Mouse (Mus musculus) ZHBTc4 (cell line): ENCODE data around the gene Smox.

ENCODE experiments used
- DNase-seq: peaks from one replicate; pipeline ENCODE4 v3.0.0-alpha.2; 2011; ENCODE audit warnings: low read depth, low spot score

Smox gene

GRCm38 (mm10) chr2:131513477-131513876, 22.2 kb downstream of the Smox start:
- no peak for DNase-seq

GRCm38 (mm10) chr2:131514055-131514621, 22.8 kb downstream of the Smox start:
- no peak for DNase-seq

- DNase-seq, result no peak
Measured at GRCm38 (mm10) chr2:131517550-131517949, 26.3 kb downstream of the Smox start.

- DNase-seq, result no peak
Measured at GRCm38 (mm10) chr2:131518790-131519189, 27.5 kb downstream of the Smox start.

- peak; percentile 30 for DNase-seq
Measured at GRCm38 (mm10) chr2:131520743-131521142, 29.4 kb downstream of the Smox start.

GRCm38 (mm10) chr2:131527061-131527460, 35.8 kb downstream of the Smox start:
- peak; percentile 77 for DNase-seq

GRCm38 (mm10) chr2:131529898-131530622, 38.8 kb downstream of the Smox start:
- DNase-seq, result peak; percentile 84

GRCm38 (mm10) chr2:131530623-131531008, 39.3 kb downstream of the Smox start:
- peak; percentile 92 for DNase-seq

- no peak for DNase-seq
Measured at GRCm38 (mm10) chr2:131531271-131531670, 40.0 kb downstream of the Smox start.

GRCm38 (mm10) chr2:131535168-131535567, 43.9 kb downstream of the Smox start:
- DNase-seq, result no peak

GRCm38 (mm10) chr2:131538341-131538740, 47.0 kb downstream of the Smox start:
- no peak for DNase-seq

GRCm38 (mm10) chr2:131539780-131540179, 48.5 kb downstream of the Smox start:
- DNase-seq, result no peak

- no peak for DNase-seq
Measured at GRCm38 (mm10) chr2:131541686-131542085, 50.4 kb downstream of the Smox start.

- peak; percentile 82 for DNase-seq
Measured at GRCm38 (mm10) chr2:131542531-131542930, 51.2 kb downstream of the Smox start.

GRCm38 (mm10) chr2:131545386-131546307, 54.4 kb downstream of the Smox start:
- DNase-seq, result peak; percentile 80

GRCm38 (mm10) chr2:131546308-131546700, 55.0 kb downstream of the Smox start:
- DNase-seq, result peak; percentile 52

GRCm38 (mm10) chr2:131546745-131547408, 55.6 kb downstream of the Smox start:
- DNase-seq, result peak; percentile 52

GRCm38 (mm10) chr2:131548330-131548729, 57.0 kb downstream of the Smox start:
- no peak for DNase-seq

- no peak for DNase-seq
Measured at GRCm38 (mm10) chr2:131549090-131549489, 57.8 kb downstream of the Smox start.

GRCm38 (mm10) chr2:131550474-131550873, 59.2 kb downstream of the Smox start:
- no peak for DNase-seq

- no peak for DNase-seq
Measured at GRCm38 (mm10) chr2:131550906-131551305, 59.6 kb downstream of the Smox start.
